Mouse (Mus musculus) lung, postnatal 25 days (tissue): Measurements from ENCODE around the gene Prr23a3.
A peak's percentile ranks its signal among the peaks of the same experiment; 100 is the strongest.

Experiments
- DNase-seq: peaks from one replicate; pipeline ENCODE4 v3.0.0; 2022; ENCODE audit warnings: low spot score

Gene Prr23a3

GRCm38 (mm10) chr9:98864571-98864970 lies at the start of gene Prr23a3:
Prr23a3 (plus strand) TSS chr9:98864767.
- no peak for DNase-seq

GRCm38 (mm10) chr9:98816066-98816465 lies 48.5 kb upstream of the Prr23a3 start:
- DNase-seq = no peak

GRCm38 (mm10) chr9:98817592-98817991 lies 47.0 kb upstream of the Prr23a3 start:
- DNase-seq = no peak

- no peak for DNase-seq
These were observed 45.6 kb upstream of the Prr23a3 start for GRCm38 (mm10) chr9:98818971-98819370.

DNA sequence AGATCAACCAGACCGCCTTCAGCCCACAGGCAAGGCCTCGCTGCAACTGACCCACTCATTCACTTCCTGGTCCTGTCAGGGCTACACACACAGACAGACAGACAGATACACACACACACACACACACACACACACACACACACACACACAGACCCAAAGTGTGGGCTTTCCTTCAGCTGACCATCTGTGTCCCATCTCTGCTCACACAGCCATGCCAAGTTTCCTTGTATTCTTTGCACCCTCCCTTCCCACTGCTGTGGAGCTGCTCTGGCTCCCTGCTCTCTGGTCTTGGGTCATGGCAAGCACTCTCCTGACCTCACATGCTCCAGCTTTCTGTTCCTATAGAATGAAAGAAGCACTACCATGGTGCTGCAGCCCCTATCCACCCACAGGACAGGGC lies 45.1 kb upstream of the Prr23a3 start:
- DNase-seq = peak; percentile 22

- DNase-seq = no peak
These were observed 44.1 kb upstream of the Prr23a3 start for GRCm38 (mm10) chr9:98820461-98820860.

- no peak for DNase-seq
These were observed 43.5 kb upstream of the Prr23a3 start for GRCm38 (mm10) chr9:98821067-98821466.

- no peak for DNase-seq
These were observed 40.8 kb upstream of the Prr23a3 start for GRCm38 (mm10) chr9:98823805-98824204.

- DNase-seq = no peak
These were observed 35.1 kb upstream of the Prr23a3 start for GRCm38 (mm10) chr9:98829508-98829907.

DNA sequence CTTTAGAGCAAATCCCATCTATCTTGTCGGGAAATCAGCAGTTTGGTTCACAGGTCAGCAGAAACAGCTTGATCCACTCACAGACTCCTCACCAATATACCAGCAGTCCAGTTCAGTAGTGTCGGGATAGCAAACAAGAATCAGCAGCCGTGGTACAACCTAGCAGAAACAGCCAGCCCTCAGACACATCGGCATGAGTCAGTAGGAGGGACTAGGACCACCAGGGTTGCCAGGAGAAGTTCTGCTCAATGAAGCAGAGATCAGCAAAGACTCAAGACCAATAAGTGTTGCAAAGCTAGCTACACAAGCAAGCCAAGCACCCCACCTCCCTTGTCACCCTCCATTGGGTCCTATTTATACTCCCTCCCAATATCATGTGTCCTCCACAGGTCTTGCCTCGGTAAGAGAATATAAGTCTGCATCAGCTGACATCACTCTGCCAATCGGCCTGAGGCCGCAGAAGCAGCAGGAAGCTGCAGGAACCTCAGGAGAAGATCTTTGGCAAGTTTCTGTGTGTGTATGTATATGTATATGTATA lies 27.0 kb upstream of the Prr23a3 start:
- DNase-seq = peak; percentile 9

DNA sequence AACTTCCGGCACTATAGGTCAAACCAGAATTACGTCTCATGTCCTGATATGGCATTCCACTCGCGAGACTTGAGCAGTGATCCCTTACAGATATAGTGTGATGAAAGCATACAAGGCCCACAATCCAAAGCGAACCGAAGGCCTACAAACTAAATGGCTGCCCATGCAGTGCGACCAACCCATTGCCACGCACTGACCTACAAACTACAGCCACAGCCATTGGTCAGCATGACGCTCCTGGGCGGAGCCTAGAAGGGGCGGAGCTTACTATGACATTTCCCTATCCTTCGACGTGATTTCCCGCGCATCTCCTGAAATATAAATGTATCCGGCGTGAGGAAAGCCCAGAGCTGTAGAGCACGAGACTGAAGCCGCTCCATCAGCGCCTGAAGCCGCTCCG lies 22.4 kb upstream of the Prr23a3 start, which contains the start of gene Prr23a1:
Gene Prr23a1, plus strand, starts transcription at position 387 of the 400 bp plus-strand sequence.
- DNase-seq = no peak

DNA sequence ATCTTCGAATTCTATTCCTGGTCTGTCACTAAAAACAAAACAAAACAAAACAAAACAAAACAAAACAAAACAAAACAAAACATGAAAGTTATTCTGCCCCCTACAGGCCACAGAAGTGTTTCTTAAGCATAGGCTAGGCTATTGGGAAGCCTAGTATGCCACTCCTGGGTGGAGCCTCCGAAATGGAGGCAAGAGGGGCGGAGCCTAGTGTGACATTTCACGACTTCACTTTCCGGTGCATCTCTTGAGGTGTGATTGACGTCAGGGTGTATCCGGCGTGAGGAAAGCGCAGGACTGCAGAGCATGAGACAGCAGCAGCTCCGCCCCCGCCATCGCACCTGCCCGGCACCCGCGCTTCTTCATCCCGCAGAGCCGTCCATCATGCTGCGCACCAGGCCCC lies 8.4 kb upstream of the Prr23a3 start, which contains the start of gene Prr23a2:
Gene Prr23a2, plus strand, starts transcription at position 285 of the 400 bp plus-strand sequence.
- no peak for DNase-seq

- DNase-seq = no peak
These were observed 1.1 kb upstream of the Prr23a3 start for GRCm38 (mm10) chr9:98863463-98863862.

GRCm38 (mm10) chr9:98901486-98901885 lies 36.9 kb downstream of the Prr23a3 start:
- DNase-seq = no peak

GRCm38 (mm10) chr9:98902819-98903218 lies 38.3 kb downstream of the Prr23a3 start, which contains the start of gene 7420426K07Rik:
7420426K07Rik (plus strand) TSS chr9:98903119.
- no peak for DNase-seq
